Mouse (Mus musculus) adrenal gland (tissue): ENCODE measurements around the gene Lrmda.

ENCODE experiments used
- intact Hi-C: fragments of 180-260 bp; cut with DNase I; formaldehyde crosslinking; loops from one replicate; pipeline ENCODE4 v1.15.1; 2025

The Lrmda gene

GRCm38 (mm10) chr14:22627105-22627829 is 607.8 kb downstream of the Lrmda start:
- intact Hi-C loops = no loop called here

- intact Hi-C loops = no loop called here
Observed at GRCm38 (mm10) chr14:22630361-22630867, 610.9 kb downstream of the Lrmda start.

- intact Hi-C loops = no loop called here
Observed at GRCm38 (mm10) chr14:22633612-22634011, 614.1 kb downstream of the Lrmda start.

- intact Hi-C loops = no loop called here
Observed at GRCm38 (mm10) chr14:22643494-22643893, 624.0 kb downstream of the Lrmda start.

- intact Hi-C loops = no loop called here
Observed at GRCm38 (mm10) chr14:22647879-22648611, 628.5 kb downstream of the Lrmda start.

GRCm38 (mm10) chr14:22649411-22649911 is 629.9 kb downstream of the Lrmda start:
- intact Hi-C loops = no loop called here

GRCm38 (mm10) chr14:22649985-22650984 is 630.8 kb downstream of the Lrmda start:
- intact Hi-C loops = no loop called here

- intact Hi-C loops = no loop called here
Observed at GRCm38 (mm10) chr14:22651131-22651952, 631.8 kb downstream of the Lrmda start.

GRCm38 (mm10) chr14:22662496-22662895 is 643.0 kb downstream of the Lrmda start:
- intact Hi-C loops = no loop called here

GRCm38 (mm10) chr14:22666437-22666836 is 646.9 kb downstream of the Lrmda start:
- intact Hi-C loops = no loop called here

GRCm38 (mm10) chr14:22668302-22668701 is 648.8 kb downstream of the Lrmda start:
- intact Hi-C loops = no loop called here

- intact Hi-C loops = no loop called here
Observed at GRCm38 (mm10) chr14:22668711-22669110, 649.2 kb downstream of the Lrmda start.

GRCm38 (mm10) chr14:22673581-22673980 is 654.1 kb downstream of the Lrmda start:
- intact Hi-C loops = no loop called here

GRCm38 (mm10) chr14:22679008-22679704 is 659.6 kb downstream of the Lrmda start:
- intact Hi-C loops = no loop called here

GRCm38 (mm10) chr14:22679705-22680643 is 660.5 kb downstream of the Lrmda start:
- intact Hi-C loops = no loop called here

- intact Hi-C loops = no loop called here
Observed at GRCm38 (mm10) chr14:22686886-22687285, 667.4 kb downstream of the Lrmda start.

GRCm38 (mm10) chr14:22688399-22688798 is 668.9 kb downstream of the Lrmda start:
- intact Hi-C loops = no loop called here

GRCm38 (mm10) chr14:22695448-22695847 is 675.9 kb downstream of the Lrmda start:
- intact Hi-C loops = no loop called here
